Mouse (Mus musculus): ENCODE measurements at regions not wholly inside any gene's neighbourhood (a gene's known extent, or its start where the extent isn't known, plus 50 kb on each side); places are given as distances from the start of the nearest gene placed in this dataset.

DNA sequence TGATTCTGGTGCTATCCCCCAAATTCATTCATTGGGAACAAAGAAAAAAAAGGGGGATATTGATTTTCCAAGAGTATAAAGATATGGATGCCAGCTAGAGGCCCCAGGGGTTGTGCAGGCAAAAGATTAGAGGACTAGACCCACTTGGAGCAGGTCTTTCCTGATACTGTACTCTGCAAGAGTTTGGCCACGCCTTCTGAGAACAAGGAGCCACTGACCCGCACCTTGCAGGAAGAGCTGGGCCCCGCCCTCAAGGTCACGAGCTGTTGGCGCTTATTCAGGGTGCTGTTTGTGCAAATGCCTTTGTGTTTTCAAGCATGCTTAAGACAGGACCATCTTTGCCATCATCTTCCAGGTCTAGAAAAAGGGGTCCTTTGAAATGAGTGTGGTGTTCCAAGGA is 54.5 kb upstream of the Slc7a1 start:
- ATAC-seq (replicated peaks; ENCODE audit: low FRiP score, low TSS enrichment, poor library complexity, severe bottlenecking) = no peak

DNA sequence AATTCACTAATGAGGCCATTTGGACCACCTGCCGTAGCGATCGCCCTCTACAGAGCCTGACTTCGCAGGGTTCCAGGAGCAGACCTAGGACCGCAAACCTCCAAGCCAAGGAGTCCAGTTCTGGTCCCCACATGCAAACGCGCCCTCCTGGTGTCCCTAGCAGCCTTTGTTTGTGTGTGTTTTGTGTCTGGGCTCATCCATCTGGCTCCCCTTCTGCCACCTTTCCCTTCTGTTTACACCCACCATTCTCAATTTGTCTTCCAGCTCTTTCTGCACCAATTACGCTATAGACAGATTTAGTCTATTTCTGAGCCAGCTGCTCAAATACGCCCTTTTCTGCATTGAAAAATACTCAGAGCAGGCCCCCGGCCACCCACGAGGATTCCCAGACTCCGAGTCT is 54.1 kb upstream of the Slc7a1 start:
- ATAC-seq (replicated peaks; ENCODE audit: low FRiP score, low TSS enrichment, poor library complexity, severe bottlenecking) = no peak

DNA sequence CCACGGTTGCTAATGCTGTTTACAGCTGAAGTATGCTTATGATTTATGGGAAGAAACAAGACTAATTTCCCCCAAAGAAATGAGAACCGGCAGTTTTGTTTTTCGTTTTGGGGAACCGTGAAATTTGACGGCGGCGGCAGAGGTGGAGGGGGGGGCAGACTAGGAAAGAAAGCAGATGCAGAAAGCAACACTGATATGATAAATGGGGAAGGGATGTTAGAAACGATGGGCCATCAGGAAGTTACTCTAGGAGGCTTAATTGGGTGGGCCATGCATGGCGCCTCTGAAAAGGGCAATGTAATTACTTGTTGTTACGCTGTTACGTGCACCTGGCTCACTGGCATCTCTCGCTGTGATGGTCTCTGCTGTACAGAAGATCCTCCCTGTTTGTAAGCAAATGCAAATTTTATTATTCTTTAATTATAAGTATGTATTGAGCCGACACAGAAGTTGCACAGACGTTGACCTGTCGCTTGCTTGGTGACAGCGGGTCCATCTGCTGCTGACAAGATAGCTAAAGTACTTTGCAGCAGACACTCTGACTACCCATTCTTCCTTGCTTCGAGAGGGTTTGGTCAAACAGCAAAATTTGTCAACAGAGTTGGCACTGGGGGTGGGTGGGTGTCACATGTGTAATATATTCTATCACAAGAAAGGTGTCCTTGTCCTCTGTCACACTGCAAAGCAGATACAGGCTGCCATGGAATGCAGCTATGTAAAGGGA is 53.4 kb upstream of the Slc7a1 start:
- no peak for ATAC-seq (replicated peaks; ENCODE audit: low FRiP score, low TSS enrichment, poor library complexity, severe bottlenecking)

DNA sequence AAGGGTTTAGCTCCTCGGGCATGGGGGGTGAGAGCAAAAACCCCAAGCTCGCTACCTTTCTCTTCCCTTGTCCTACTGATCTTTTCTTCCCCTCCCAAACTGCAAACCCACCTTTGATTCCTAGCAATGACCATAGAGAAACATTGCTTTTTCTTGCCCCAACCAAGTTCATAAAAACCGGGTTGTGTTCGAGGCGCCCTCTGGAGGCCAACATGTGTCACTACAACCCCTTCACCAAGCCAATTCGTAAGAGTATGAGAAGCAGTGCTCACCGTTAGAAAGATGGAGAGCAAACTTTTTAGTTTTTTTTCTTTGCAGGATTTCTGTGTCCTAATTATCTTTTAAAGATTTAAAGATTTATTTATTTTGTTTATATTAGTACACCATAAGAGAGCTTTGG is 52.1 kb upstream of the Slc7a1 start:
- ATAC-seq (replicated peaks; ENCODE audit: low FRiP score, low TSS enrichment, poor library complexity, severe bottlenecking) = peak; percentile 66

DNA sequence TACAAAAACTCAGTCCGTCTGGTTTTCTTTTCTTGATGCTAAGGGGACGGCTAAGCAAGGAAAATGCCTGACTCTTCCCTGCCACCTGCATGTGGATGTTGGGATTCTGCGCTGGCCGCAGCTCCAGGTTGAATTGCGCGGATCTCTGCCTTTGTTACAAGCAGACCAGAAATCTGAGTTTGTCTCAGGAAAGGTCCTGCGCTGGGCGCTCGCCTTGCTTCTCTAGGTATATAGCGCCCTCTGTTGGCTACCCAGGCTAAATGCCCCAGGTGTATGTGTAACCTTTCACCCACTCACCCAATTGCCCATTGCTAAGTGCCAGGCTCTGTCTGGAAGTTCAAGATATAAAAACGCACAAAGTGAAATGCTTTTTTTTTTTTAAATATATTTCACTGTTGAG is 51.2 kb upstream of the Slc7a1 start:
- peak; percentile 66 for ATAC-seq (replicated peaks; ENCODE audit: low FRiP score, low TSS enrichment, poor library complexity, severe bottlenecking)
